Mouse (Mus musculus): ENCODE results near the gene Chkb. TPM values are rescaled to one million over a fixed set of nuclear protein-coding genes. Genes with fewer than 3 reads are reported as not detected.

Gene Chkb
- polyA plus RNA-seq, 1 experiment from 2014 or later = 59.2 TPM

DNA sequence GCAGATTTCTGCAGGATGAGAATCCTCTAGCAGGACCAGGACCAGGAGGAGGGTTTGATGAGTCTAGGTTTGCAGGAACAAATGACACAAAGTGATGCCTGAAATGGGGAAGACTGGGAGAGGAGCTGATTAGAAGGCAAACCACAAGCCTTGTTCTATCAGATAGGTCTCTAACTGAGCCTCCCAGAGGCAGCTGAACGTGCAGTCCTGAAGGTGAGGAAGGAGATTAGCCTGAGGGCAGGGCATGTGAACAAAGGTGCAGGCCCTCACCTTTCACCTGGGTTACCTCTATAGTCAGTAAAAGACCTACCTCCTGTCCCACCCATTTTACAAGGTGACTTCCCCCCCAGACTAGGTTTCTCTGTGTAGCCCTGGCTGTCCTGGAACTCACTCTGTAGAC, 30.0 kb downstream of the Chkb start:
- WGBS = 73% methylated on average over 1 of the region's 1 CpGs
- ATAC-seq (ENCODE audit: insufficient number of reproducible peaks, insufficient read depth, low FRiP score, low TSS enrichment, low read depth) = no peak
- H3K27ac ChIP-seq = no peak overlapping the region
- no peaks in the 10 kb centered on the region for H3K36me3 ChIP-seq
- no peaks in the 10 kb centered on the region for H3K9me3 ChIP-seq
- no peaks in the 10 kb centered on the region for H3K27me3 ChIP-seq
- H3K4me1 ChIP-seq (replicated peaks) = no peaks in the 10 kb centered on the region
- no peak overlapping the region for H3K4me2 ChIP-seq
- no peak overlapping the region for H3K4me3 ChIP-seq (replicated peaks)
- H3K9ac ChIP-seq (replicated peaks) = no peak overlapping the region

DNA sequence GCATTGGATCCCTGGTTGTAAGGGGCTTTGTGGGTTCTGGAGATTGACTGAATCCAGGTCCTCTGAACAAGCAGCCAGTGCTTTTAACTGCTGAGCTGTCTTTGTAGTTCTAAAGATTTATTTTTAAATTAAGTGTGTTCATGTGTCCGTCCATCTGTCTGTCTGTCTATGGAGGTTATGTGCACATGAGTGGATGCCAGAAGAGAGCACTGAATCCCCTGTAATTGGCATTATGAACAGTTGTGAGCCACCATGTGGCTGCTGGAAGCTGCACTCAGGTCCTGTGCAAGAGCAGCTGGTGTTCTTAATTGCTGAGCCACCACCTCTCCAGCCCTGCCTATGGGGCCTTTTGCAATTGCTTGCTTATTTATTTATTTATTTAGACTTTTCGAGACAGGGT, 31.6 kb downstream of the Chkb start:
- ATAC-seq (ENCODE audit: insufficient number of reproducible peaks, insufficient read depth, low FRiP score, low TSS enrichment, low read depth) = no peak
- Histone ChIP-seq H3K9ac (replicated peaks) (no peak overlapping the region), H3K4me3 (replicated peaks) (no peak overlapping the region), H3K9me3 (no peaks in the 10 kb centered on the region), H3K36me3 (no peaks in the 10 kb centered on the region), H3K4me2 (no peak overlapping the region), H3K4me1 (replicated peaks) (no peaks in the 10 kb centered on the region), H3K27ac (no peak overlapping the region), H3K27me3 (no peaks in the 10 kb centered on the region)
- 91% methylated on average over 2 of the region's 2 CpGs for WGBS

DNA sequence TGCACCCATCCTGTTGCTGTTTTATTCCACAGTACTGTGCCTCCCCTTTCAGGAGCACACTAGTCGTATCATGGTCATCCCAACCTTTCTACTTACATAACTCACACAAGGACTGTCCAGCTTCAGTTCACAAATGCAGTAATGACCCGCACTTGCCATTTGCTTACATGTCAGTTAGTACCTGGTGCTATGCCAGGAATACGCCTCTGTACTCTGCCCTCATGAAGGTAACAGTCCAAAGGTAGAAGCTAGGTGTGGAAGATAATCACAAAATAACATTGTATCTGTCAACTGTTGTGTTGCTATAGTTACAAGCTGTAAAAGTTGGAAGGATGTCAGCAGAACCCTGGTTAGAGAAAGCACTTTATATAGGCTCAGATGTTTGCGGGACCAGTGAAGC, 32.8 kb downstream of the Chkb start:
- ATAC-seq (ENCODE audit: insufficient number of reproducible peaks, insufficient read depth, low FRiP score, low TSS enrichment, low read depth) = no peak
- H3K4me1 ChIP-seq (replicated peaks) = no peaks in the 10 kb centered on the region
- H3K9me3 ChIP-seq = no peaks in the 10 kb centered on the region
- H3K27ac ChIP-seq = no peak overlapping the region
- H3K4me2 ChIP-seq = no peak overlapping the region
- H3K36me3 ChIP-seq = no peaks in the 10 kb centered on the region
- H3K9ac ChIP-seq (replicated peaks) = no peak overlapping the region
- WGBS = 89% methylated on average over 4 of the region's 4 CpGs
- no peak overlapping the region for H3K4me3 ChIP-seq (replicated peaks)
- H3K27me3 ChIP-seq = no peaks in the 10 kb centered on the region

DNA sequence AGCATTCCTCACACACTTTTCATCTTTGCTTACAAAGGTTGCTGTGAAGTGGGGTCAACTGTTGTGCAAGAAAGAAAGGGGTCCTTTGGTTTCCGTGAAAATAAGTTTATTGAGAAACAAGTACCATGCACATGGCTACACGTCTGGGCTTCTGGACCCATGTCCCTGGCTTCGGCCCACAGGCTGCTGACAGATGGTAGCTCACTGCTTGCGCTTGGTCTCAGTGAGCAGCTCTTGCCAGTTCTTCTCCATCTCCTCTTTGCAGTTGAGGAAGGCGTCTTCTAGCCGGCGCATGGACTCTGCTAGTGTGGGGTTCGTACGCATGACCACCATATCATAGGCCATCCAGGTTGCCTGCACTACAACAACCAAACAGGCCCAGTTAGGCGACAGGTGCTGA, 39.6 kb downstream of the Chkb start:
- no peak overlapping the region for H3K9ac ChIP-seq (replicated peaks)
- no peaks in the 10 kb centered on the region for H3K36me3 ChIP-seq
- no peak overlapping the region for H3K4me3 ChIP-seq (replicated peaks)
- H3K9me3 ChIP-seq = no peaks in the 10 kb centered on the region
- ATAC-seq (ENCODE audit: insufficient number of reproducible peaks, insufficient read depth, low FRiP score, low TSS enrichment, low read depth) = no peak
- no peaks in the 10 kb centered on the region for H3K4me1 ChIP-seq (replicated peaks)
- H3K27ac ChIP-seq = no peak overlapping the region
- H3K4me2 ChIP-seq = no peak overlapping the region
- peaks cover 30% of the 10 kb centered on the region for H3K27me3 ChIP-seq
- 94% methylated on average over 10 of the region's 10 CpGs for WGBS

DNA sequence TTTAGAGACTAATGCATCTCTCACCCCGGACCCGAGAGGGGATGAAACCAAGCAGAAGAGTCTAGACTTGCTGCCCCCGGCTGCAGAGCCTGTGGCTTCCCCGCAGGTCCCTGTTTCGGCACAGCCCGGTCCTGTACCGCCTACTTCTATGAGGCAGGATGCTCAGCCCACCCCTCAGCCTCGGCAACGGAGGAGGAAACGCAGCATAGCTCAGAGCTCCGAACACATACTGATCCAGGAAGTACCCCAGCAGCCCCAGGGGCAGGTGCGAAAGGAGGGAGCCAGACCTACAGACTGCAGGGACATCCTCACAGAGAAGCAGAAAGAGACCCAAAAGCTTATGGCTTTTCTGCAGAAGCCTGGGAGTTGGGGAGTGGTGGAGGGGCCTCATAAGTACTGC, 42.6 kb downstream of the Chkb start:
- no peak overlapping the region for H3K9ac ChIP-seq (replicated peaks)
- H3K27ac ChIP-seq = no peak overlapping the region
- H3K4me3 ChIP-seq (replicated peaks) = no peak overlapping the region
- no peak overlapping the region for H3K4me2 ChIP-seq
- no peak for ATAC-seq (ENCODE audit: insufficient number of reproducible peaks, insufficient read depth, low FRiP score, low TSS enrichment, low read depth)
- no peaks in the 10 kb centered on the region for H3K9me3 ChIP-seq
- H3K36me3 ChIP-seq = no peaks in the 10 kb centered on the region
- 34% methylated on average over 12 of the region's 12 CpGs for WGBS
- H3K4me1 ChIP-seq (replicated peaks) = no peaks in the 10 kb centered on the region
- peaks cover 37% of the 10 kb centered on the region for H3K27me3 ChIP-seq

DNA sequence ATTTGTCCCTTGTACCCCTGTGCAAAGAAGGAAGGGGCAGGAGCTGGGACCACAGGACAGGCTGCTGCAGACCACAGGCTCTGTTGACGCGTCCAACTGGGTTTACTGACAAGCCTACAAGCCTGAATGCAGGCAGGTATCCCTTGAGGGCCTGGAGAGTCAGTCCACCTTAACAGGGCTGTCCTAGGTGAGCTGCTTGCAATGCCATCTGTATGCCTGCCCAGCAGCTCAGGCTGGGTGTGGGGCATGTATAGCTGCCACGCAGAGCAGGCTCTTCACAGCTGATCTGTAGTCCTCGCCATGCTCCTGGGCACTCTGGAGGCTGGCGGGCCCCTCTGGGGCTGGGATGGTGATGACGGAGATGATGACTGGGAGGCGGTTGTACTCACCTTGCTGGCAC, 45.1 kb downstream of the Chkb start, which contains the start of gene Klhdc7b:
Klhdc7b (plus strand) TSS at position 301 of the 400 bp plus-strand sequence.
- no peak for ATAC-seq (ENCODE audit: insufficient number of reproducible peaks, insufficient read depth, low FRiP score, low TSS enrichment, low read depth)
- Histone ChIP-seq H3K9me3 (no peaks in the 10 kb centered on the region), H3K4me2 (no peak within 1 kb of the TSS), H3K27ac (no peak within 1 kb of the TSS), H3K4me1 (replicated peaks) (0 out of 2 replicates have a peak, but pooled peaks cover under 1% of the 10 kb centered on the region), H3K4me3 (replicated peaks) (no peak within 1 kb of the TSS), H3K27me3 (peaks cover 47% of the 10 kb centered on the region), H3K36me3 (no peaks in the 10 kb centered on the region), H3K9ac (replicated peaks) (no peak within 1 kb of the TSS; the same call in 1 of the 2 replicates)
- WGBS = 81% methylated on average over 7 of the region's 7 CpGs

DNA sequence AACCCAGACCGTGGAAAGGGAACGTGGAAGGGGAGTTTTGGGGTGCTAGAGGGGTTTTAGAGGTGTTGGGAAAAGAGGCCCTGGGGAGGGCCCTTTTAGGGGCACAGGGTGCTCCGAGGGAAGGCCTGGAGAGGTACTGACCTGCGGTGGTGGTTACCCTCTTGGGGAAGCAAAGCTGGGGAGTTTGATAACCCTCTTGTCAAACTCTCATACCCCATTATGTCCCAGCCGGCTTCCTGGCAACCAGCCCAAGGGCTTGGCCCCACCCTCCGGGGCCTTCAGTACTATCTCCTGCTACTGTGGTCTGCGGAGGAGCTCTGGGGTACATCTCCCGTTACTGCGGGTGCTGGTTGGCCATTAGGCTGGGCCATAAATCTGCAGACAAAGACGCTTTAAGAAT, 50.3 kb downstream of the Chkb start:
- Histone ChIP-seq H3K27ac (no peak overlapping the region), H3K27me3 (peaks cover 51% of the 10 kb centered on the region), H3K4me3 (replicated peaks) (peak overlapping the region; percentile 42), H3K4me2 (peak overlapping the region; percentile 74), H3K9me3 (no peaks in the 10 kb centered on the region), H3K9ac (replicated peaks) (0 out of 2 replicates have a peak overlapping the region, but pooled peaks have one; percentile 8), H3K36me3 (no peaks in the 10 kb centered on the region), H3K4me1 (replicated peaks) (peaks cover 21% of the 10 kb centered on the region)
- no peak for ATAC-seq (ENCODE audit: insufficient number of reproducible peaks, insufficient read depth, low FRiP score, low TSS enrichment, low read depth)
- 9% methylated on average over 10 of the region's 10 CpGs for WGBS

DNA sequence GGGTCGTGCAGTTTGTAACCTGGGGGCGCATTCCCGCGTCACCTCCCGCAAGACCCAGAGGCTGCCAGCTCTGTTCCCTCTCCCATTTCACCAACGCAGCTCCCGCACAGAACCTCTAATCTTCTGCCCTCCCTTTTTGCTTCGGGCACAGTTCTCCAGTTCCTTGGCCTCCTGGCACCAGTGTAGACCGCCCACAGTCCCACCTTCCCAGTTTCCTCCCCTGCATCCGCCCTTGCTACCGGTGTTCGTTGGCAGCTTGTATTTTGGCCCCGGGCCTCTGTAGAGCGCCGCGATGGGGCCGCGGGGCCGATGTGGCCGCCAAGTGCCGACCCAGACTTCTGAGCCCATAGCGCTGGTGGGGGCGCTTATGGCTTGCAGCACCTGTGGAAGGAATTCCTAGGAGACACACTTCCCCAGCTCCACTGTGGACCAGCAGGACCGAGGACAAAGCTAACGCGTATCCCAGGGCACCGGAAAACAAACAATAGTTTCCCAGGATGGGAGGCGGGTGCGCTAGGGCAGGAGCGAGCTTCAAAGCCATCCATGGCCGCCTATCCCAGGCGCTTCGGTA, 50.8 kb downstream of the Chkb start, which contains the start of gene Odf3b:
Odf3b (minus strand) TSS at position 452 of the 571 bp plus-strand sequence.
- Histone ChIP-seq H3K9ac (replicated peaks) (peak within 1 kb of the TSS; percentile 53), H3K4me3 (replicated peaks) (peak within 1 kb of the TSS; percentile 42), H3K9me3 (no peaks in the 10 kb centered on the region), H3K4me2 (peak within 1 kb of the TSS; percentile 74), H3K27ac (no peak within 1 kb of the TSS), H3K27me3 (peaks cover 49% of the 10 kb centered on the region), H3K4me1 (replicated peaks) (peaks cover 25% of the 10 kb centered on the region), H3K36me3 (no peaks in the 10 kb centered on the region)
- under 1% methylated on average over 33 of the region's 33 CpGs for WGBS
- ATAC-seq (ENCODE audit: insufficient number of reproducible peaks, insufficient read depth, low FRiP score, low TSS enrichment, low read depth) = no peak

DNA sequence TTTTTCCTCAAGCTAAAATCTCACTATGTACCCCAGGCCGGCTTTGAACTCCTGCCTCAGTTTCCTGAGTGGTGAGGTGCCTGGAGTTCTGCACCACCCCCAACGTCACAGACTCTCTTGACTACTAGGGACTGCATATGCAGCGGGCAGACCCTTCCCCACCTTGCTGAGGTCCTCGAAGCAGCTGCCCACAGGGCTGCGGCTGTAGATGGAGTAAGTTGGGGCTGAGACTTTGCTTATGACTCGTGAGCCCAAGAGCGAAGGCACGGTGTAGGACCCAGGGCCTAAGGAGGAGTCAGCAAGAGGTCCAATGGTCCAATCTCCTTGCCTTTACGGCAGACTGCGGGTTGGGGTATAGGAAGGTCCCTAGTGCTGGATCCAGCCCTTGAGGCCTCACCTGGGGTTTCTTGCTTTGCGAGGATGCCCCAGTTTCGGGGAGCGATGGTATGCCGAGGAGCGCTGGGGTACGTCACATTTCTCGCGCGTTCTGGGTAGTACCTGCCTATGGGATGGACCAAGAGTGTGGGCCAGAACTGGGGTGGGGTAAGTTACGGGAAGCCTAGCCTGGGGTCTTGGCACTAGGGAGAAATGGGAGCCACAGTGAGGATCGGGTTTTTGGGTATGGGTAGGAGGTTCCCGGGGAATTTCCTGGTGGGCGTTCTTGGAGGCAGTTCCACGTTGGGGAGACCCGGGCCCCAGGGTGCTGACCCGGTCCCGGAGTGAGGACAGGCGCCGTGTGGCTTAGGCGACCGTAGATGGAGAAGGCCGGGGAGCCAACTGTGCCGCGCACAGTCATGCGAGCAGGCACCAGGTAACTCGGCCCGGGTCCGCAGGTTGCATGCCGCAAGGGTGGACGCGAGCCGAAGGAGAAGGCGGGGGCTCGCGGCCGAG, 51.5 kb downstream of the Chkb start:
- Histone ChIP-seq H3K27ac (no peak overlapping the region), H3K4me1 (replicated peaks) (peaks cover 25% of the 10 kb centered on the region), H3K36me3 (no peaks in the 10 kb centered on the region), H3K9me3 (no peaks in the 10 kb centered on the region), H3K27me3 (peaks cover 49% of the 10 kb centered on the region), H3K4me3 (replicated peaks) (peak overlapping the region; percentile 42), H3K4me2 (peak overlapping the region; percentile 74), H3K9ac (replicated peaks) (peak overlapping the region; percentile 53)
- no peak for ATAC-seq (ENCODE audit: insufficient number of reproducible peaks, insufficient read depth, low FRiP score, low TSS enrichment, low read depth)
- 11% methylated on average over 46 of the region's 46 CpGs for WGBS

DNA sequence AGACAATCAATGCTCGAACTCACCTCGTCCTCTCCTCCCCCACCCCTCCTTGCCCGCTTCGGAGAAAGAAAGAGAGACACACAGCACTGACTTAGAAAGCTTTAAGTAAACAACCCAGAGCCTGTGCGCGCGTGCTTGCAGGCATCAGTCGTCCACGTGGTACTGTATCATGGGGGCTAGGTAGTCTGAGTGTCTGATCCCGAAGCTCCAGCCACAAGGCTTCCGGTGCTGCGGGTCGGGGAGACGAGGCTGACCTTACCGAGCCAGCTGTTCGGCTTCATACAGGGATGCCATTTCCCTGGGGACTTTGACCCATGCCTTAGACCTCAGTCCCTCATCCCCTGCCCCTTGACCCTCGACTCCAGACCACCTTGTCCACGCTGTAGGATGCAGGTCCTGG, 52.3 kb downstream of the Chkb start:
- Histone ChIP-seq H3K4me1 (replicated peaks) (peaks cover 31% of the 10 kb centered on the region), H3K9ac (replicated peaks) (no peak overlapping the region), H3K4me3 (replicated peaks) (no peak overlapping the region)

DNA sequence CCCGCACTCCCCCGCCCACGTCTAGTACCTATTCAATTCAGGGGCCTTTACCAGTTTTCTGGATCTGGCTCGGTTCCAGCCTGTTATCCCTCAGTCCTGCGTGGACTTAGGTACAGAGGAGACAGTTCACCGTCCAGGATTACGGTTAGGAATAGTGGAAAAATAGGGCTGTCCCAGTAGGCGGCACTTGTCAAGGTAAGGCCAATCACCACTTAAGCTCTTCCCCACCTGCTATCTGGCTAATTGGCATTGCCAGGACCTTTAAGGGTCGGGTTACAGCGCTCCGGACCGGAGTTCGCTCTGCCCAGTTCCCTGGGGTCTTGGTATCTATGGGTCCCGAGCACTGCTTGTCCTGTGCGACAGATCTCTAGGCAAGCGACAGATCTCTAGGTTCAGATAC, 52.8 kb downstream of the Chkb start, which contains the start of gene Tymp:
Tymp (minus strand) TSS at position 83 of the 400 bp plus-strand sequence.
- peaks cover 11% of the 10 kb centered on the region for H3K36me3 ChIP-seq
- no peak for ATAC-seq (ENCODE audit: insufficient number of reproducible peaks, insufficient read depth, low FRiP score, low TSS enrichment, low read depth)
- peaks cover 49% of the 10 kb centered on the region for H3K27me3 ChIP-seq
- H3K4me1 ChIP-seq (replicated peaks) = peaks cover 31% of the 10 kb centered on the region
- H3K4me2 ChIP-seq = peak within 1 kb of the TSS; percentile 26; the same call in 1 of the 2 replicates
- no peak within 1 kb of the TSS for H3K27ac ChIP-seq
- no peaks in the 10 kb centered on the region for H3K9me3 ChIP-seq
- H3K4me3 ChIP-seq (replicated peaks) = no peak within 1 kb of the TSS
- H3K9ac ChIP-seq (replicated peaks) = no peak within 1 kb of the TSS
- 13% methylated on average over 16 of the region's 16 CpGs for WGBS

More for the DNA sequence above, 52.3 kb downstream of the Chkb start:
- H3K4me2 ChIP-seq = peak overlapping the region; percentile 26; the same call in 1 of the 2 replicates
- H3K27me3 ChIP-seq = peaks cover 49% of the 10 kb centered on the region
- WGBS = 5% methylated on average over 18 of the region's 18 CpGs
- H3K27ac ChIP-seq = no peak overlapping the region
- peaks cover 7% of the 10 kb centered on the region for H3K36me3 ChIP-seq
- H3K9me3 ChIP-seq = no peaks in the 10 kb centered on the region
- no peak for ATAC-seq (ENCODE audit: insufficient number of reproducible peaks, insufficient read depth, low FRiP score, low TSS enrichment, low read depth)
